Mouse (Mus musculus): ENCODE results near the gene Gm10424. TPM values are rescaled to one million over a fixed set of nuclear protein-coding genes. Genes with fewer than 3 reads are reported as not detected.
"Not testable (repeated sequence)": the region's sequence is repeated elsewhere in the genome, so short reads cannot be mapped to it uniquely, and the experiment has no call there.

The Gm10424 gene
- polyA plus RNA-seq (2014; fragmentation: Nextera tagmentation; extraction: Ambion mirVana), result not detected in 2 replicates

GRCm38 (mm10) chr5:95272668-95273067 is at the start of gene Gm10424:
Gm10424 (minus strand) TSS chr5:95272768.
- not testable (repeated sequence) for H3K4me2 ChIP-seq (ENCODE audit: low read length); H3K4me3 ChIP-seq (replicated peaks; ENCODE audit: low read depth, low read length); H3K36me3 ChIP-seq (ENCODE audit: control insufficient read depth, insufficient read depth, low read length); H3K27ac ChIP-seq (replicated peaks; ENCODE audit: low read depth, low read length); H3K9me3 ChIP-seq (ENCODE audit: control insufficient read depth, low read length); H3K4me1 ChIP-seq (ENCODE audit: control insufficient read depth, insufficient read depth, low read length); H3K27me3 ChIP-seq (ENCODE audit: control insufficient read depth, insufficient read depth, low read length); H3K9ac ChIP-seq (replicated peaks; ENCODE audit: low read length); DNase-seq; ATAC-seq (ENCODE audit: low FRiP score, low TSS enrichment)
- WGBS, result no CpG with 5 or more reads among the region's 1 CpGs

DNA sequence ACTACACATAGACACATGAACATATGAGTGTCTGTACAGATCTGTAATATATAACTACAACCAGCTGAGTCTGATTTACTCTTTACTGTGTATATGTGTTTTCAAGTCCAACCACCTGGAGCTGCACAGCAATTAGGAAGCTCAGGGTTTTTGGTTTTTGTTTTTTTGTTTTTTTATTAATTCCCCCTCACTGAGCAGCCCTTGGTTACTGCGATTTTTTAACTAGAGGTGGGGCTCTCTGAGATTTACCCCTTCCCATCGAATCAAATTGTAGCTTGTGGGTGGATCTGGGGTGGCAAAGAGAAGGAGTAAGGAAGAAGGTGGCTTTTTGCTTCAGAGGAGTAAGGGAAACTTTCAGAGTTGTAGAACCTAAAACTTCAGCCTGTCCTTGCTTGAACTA is 33.0 kb upstream of the Gm10424 start, which contains the start of gene Gm3259:
Gm3259 (plus strand) TSS at position 301 of the 400 bp plus-strand sequence.
- H3K4me2 ChIP-seq (ENCODE audit: low read length); H3K36me3 ChIP-seq (ENCODE audit: control insufficient read depth, insufficient read depth, low read length); H3K27me3 ChIP-seq (ENCODE audit: control insufficient read depth, insufficient read depth, low read length); H3K9me3 ChIP-seq (ENCODE audit: control insufficient read depth, low read length); H3K4me1 ChIP-seq (ENCODE audit: control insufficient read depth, insufficient read depth, low read length); H3K9ac ChIP-seq (replicated peaks; ENCODE audit: low read length); H3K27ac ChIP-seq (replicated peaks; ENCODE audit: low read depth, low read length); DNase-seq; H3K4me3 ChIP-seq (replicated peaks; ENCODE audit: low read depth, low read length); ATAC-seq (ENCODE audit: low FRiP score, low TSS enrichment): not testable (repeated sequence)
- 33% methylated on average over 2 of the region's 2 CpGs for WGBS

Other genes starting within 250 kb of the Gm10424 start
- not detected in 2 replicates for gene Gm7942, start 165.8 kb downstream of the Gm10424 start, polyA plus RNA-seq (2014; fragmentation: Nextera tagmentation; extraction: Ambion mirVana)
- gene Gm16513, start 90.1 kb downstream of the Gm10424 start, polyA plus RNA-seq (2014; fragmentation: Nextera tagmentation; extraction: Ambion mirVana), result not detected in 2 replicates
- not detected in 2 replicates for gene Gm3259, start 33.1 kb upstream of the Gm10424 start, polyA plus RNA-seq (2014; fragmentation: Nextera tagmentation; extraction: Ambion mirVana)
- gene D5Ertd577e, start 184.0 kb upstream of the Gm10424 start, polyA plus RNA-seq (2014; fragmentation: Nextera tagmentation; extraction: Ambion mirVana), result not detected in 2 replicates
- gene Gm3286, start 238.0 kb upstream of the Gm10424 start, polyA plus RNA-seq (2014; fragmentation: Nextera tagmentation; extraction: Ambion mirVana), result not detected in 2 replicates

All from midbrain, embryonic 14.5 days (tissue).